Mouse (Mus musculus): ENCODE results near the gene Aplnr.

- TF ChIP-seq GATA1 (IDR thresholded peaks at IDR 0.05; ENCODE audit: borderline replicate concordance, low read length) (no peak), FLI1 (IDR thresholded peaks at IDR 0.05; ENCODE audit: low read length) (no peak)
These were observed 27.5 kb downstream of the Aplnr start for GRCm38 (mm10) chr2:85163311-85164047.
